Mouse (Mus musculus) C2C12 (cell line): ENCODE results near the gene Gtpbp10. TPM values are rescaled to one million over a fixed set of nuclear protein-coding genes. Genes with fewer than 3 reads are reported as not detected.

Experiments
- H3K27me3 ChIP-seq: one replicate; pipeline ENCODE4 v1.6.1; 2011; ENCODE audit not compliant: control insufficient read depth, insufficient read depth, insufficient read length
- H3K36me3 ChIP-seq: one replicate; pipeline ENCODE4 v1.6.1; 2011; ENCODE audit not compliant: control insufficient read depth, insufficient read depth
- H3K4me3 ChIP-seq: one replicate; pipeline ENCODE4 v1.5.1; 2011; ENCODE audit warnings: mild to moderate bottlenecking, control low read depth; ENCODE audit not compliant: poor library complexity, insufficient read depth, severe bottlenecking
- H3K79me2 ChIP-seq: one replicate; pipeline ENCODE4 v1.6.1; 2011; ENCODE audit not compliant: control insufficient read depth, insufficient read depth
- H3K79me3 ChIP-seq: one replicate; pipeline ENCODE4 v1.6.1; 2011; ENCODE audit warnings: low read depth, control low read depth
- H3ac ChIP-seq: one replicate; pipeline ENCODE3; 2011; ENCODE audit warnings: low read depth; ENCODE audit not compliant: control insufficient read depth, insufficient read length
- CEBPB ChIP-seq: IDR thresholded peaks from one replicate; pipeline ENCODE4 v1.6.1; 2011; ENCODE audit warnings: low read depth, mild to moderate bottlenecking, control low read depth, moderate library complexity
- CTCF ChIP-seq: IDR thresholded peaks from one replicate; pipeline ENCODE4 v1.5.1; 2011; ENCODE audit not compliant: control insufficient read depth, insufficient read depth, insufficient read length
- FOSL1 ChIP-seq: IDR thresholded peaks from one replicate; pipeline ENCODE4 v1.8.0; 2011; ENCODE audit warnings: mild to moderate bottlenecking, low read length; ENCODE audit not compliant: poor library complexity, insufficient read depth, severe bottlenecking
- MAX ChIP-seq: IDR thresholded peaks from one replicate; pipeline ENCODE4 v1.6.1; 2011; ENCODE audit warnings: mild to moderate bottlenecking, control low read depth
- MYOD1 ChIP-seq: IDR thresholded peaks from one replicate; pipeline ENCODE4 v1.6.1; 2011; ENCODE audit warnings: low read depth; ENCODE audit not compliant: control insufficient read depth, insufficient read length
- MYOG ChIP-seq: IDR thresholded peaks from one replicate; pipeline ENCODE4 v1.6.1; 2011; ENCODE audit not compliant: control insufficient read depth, insufficient read length; ENCODE audit errors: extremely low read depth
- USF1 ChIP-seq: IDR thresholded peaks from one replicate; pipeline ENCODE4 v1.6.1; 2011; ENCODE audit warnings: low read depth, mild to moderate bottlenecking, control low read depth, moderate library complexity
- long read RNA-seq, 2 experiments: library from polyadenylated mRNA; unstranded; transcript quantifications; one replicate each; pipeline ENCODE4 v2.0.0; 2019 to 2020
- polyA plus RNA-seq: library from polyadenylated mRNA; unstranded; fragments of >200 nt; fragmentation: generic; extraction: Trizol; gene quantifications from one replicate; pipeline ENCODE4 v1.2.1, GENCODE M21; 2012; ENCODE audit warnings: missing spikeins

Gene Gtpbp10
- polyA plus RNA-seq = 4.6 TPM
- long read RNA-seq, experiment 1, transcript Gtpbp10-202 (10 exons, 2,972 nt) = major isoform, 7 of 8 reads
- long read RNA-seq, experiment 1, partial matches to known transcripts = 0 of 8 reads
- long read RNA-seq, experiment 1, other reads (novel, unspliced or antisense) = 1 of 8 reads
- long read RNA-seq, experiment 2, transcript Gtpbp10-202 (10 exons, 2,972 nt) = major isoform, 59 of 75 reads
- long read RNA-seq, experiment 2, partial matches to known transcripts = 1 of 75 reads
- long read RNA-seq, experiment 2, other reads (novel, unspliced or antisense) = 15 of 75 reads

GRCm38 (mm10) chr5:5559079-5559740, at the start of gene Gtpbp10:
Gene Gtpbp10, minus strand, starts transcription at chr5:5559538.
- peak within 1 kb of the TSS; percentile 65 for H3K4me3 ChIP-seq
- no peak for TF ChIP-seq USF1
- TF ChIP-seq CTCF = no peak
- TF ChIP-seq FOSL1 = no peak
- TF ChIP-seq MAX = peak; percentile 80
- H3K79me2 ChIP-seq = peaks cover 28% of the 10 kb centered on the region
- peaks cover 14% of the 10 kb centered on the region for H3K36me3 ChIP-seq
- no peaks in the 10 kb centered on the region for H3K27me3 ChIP-seq
- H3K79me3 ChIP-seq = peaks cover 20% of the 10 kb centered on the region
- peak within 1 kb of the TSS; percentile 54 for H3ac ChIP-seq

GRCm38 (mm10) chr5:5587686-5588085, 28.3 kb upstream of the Gtpbp10 start:
- TF ChIP-seq USF1 = no peak
- no peak for TF ChIP-seq MYOD1
- TF ChIP-seq CEBPB = no peak
- TF ChIP-seq MYOG = no peak
- no peak for TF ChIP-seq CTCF
- TF ChIP-seq MAX = no peak
- no peak for TF ChIP-seq FOSL1
- H3K36me3 ChIP-seq = peaks cover 8% of the 10 kb centered on the region
- no peaks in the 10 kb centered on the region for H3K27me3 ChIP-seq
- no peak overlapping the region for H3K4me3 ChIP-seq
- H3K79me2 ChIP-seq = no peaks in the 10 kb centered on the region
- H3ac ChIP-seq = no peak overlapping the region
- no peaks in the 10 kb centered on the region for H3K79me3 ChIP-seq

- TF ChIP-seq MAX (no peak), CEBPB (no peak), MYOG (no peak), USF1 (no peak), FOSL1 (no peak), CTCF (no peak), MYOD1 (no peak)
- no peaks in the 10 kb centered on the region for H3K79me2 ChIP-seq
- peak within 1 kb of the TSS; percentile 60 for H3ac ChIP-seq
- H3K36me3 ChIP-seq = no peaks in the 10 kb centered on the region
- peak within 1 kb of the TSS; percentile 41 for H3K4me3 ChIP-seq
- H3K27me3 ChIP-seq = no peaks in the 10 kb centered on the region
- no peaks in the 10 kb centered on the region for H3K79me3 ChIP-seq
Measured at GRCm38 (mm10) chr5:5573749-5574317, 14.5 kb upstream of the Gtpbp10 start, which contains the start of gene Gm8773. Gene Gm8773, plus strand, starts transcription at chr5:5573799.

GRCm38 (mm10) chr5:5562435-5562834, 3.1 kb upstream of the Gtpbp10 start:
- H3K36me3 ChIP-seq = no peaks in the 10 kb centered on the region
- TF ChIP-seq FOSL1 = no peak
- no peak for TF ChIP-seq MYOD1
- TF ChIP-seq CEBPB = no peak
- no peak for TF ChIP-seq MAX
- TF ChIP-seq MYOG = no peak
- TF ChIP-seq CTCF = no peak
- no peak for TF ChIP-seq USF1
- peaks cover 19% of the 10 kb centered on the region for H3K79me2 ChIP-seq
- H3K79me3 ChIP-seq = peaks cover 16% of the 10 kb centered on the region
- H3K27me3 ChIP-seq = no peaks in the 10 kb centered on the region
- no peak overlapping the region for H3ac ChIP-seq
- H3K4me3 ChIP-seq = no peak overlapping the region

- TF ChIP-seq USF1 (no peak), MAX (no peak), CTCF (no peak), CEBPB (no peak), MYOD1 (no peak), MYOG (no peak), FOSL1 (no peak)
- H3K79me3 ChIP-seq = peaks cover 19% of the 10 kb centered on the region
- H3K27me3 ChIP-seq = no peaks in the 10 kb centered on the region
- H3K36me3 ChIP-seq = no peaks in the 10 kb centered on the region
- H3ac ChIP-seq = no peak overlapping the region
- peaks cover 22% of the 10 kb centered on the region for H3K79me2 ChIP-seq
- H3K4me3 ChIP-seq = no peak overlapping the region
Measured at GRCm38 (mm10) chr5:5561041-5561706, 1.8 kb upstream of the Gtpbp10 start.
